Mouse (Mus musculus) embryonic facial prominence, embryonic 13.5 days (tissue): ENCODE data around the gene Evi2a. TPM values are rescaled to one million over a fixed set of nuclear protein-coding genes. Genes with fewer than 3 reads are reported as not detected.

Experiments used
- ATAC-seq: fragments of 200-750 bp; cut with Nextera tagmentation; 2 replicates; pipeline ENCODE4 v1.8.0; 2017; ENCODE audit warnings: low read depth; ENCODE audit not compliant: insufficient number of reproducible peaks, insufficient read depth, low FRiP score, low TSS enrichment
- H3K27ac ChIP-seq: fragments of 300-500 bp; sonication (generic); 2 replicates; pipeline ENCODE4 v1.5.1; 2015; ENCODE audit warnings: moderate library complexity, mild to moderate bottlenecking, inconsistent platforms
- H3K27me3 ChIP-seq: fragments of 300-500 bp; sonication (generic); 2 replicates; pipeline ENCODE4 v1.6.1; 2015; ENCODE audit warnings: mild to moderate bottlenecking, inconsistent platforms
- H3K36me3 ChIP-seq: fragments of 300-500 bp; sonication (generic); 2 replicates; pipeline ENCODE4 v1.6.1; 2015; ENCODE audit warnings: mild to moderate bottlenecking, inconsistent platforms
- H3K4me1 ChIP-seq: fragments of 300-500 bp; sonication (generic); 2 replicates; pipeline ENCODE4 v1.6.1; 2015; ENCODE audit warnings: inconsistent platforms
- H3K4me2 ChIP-seq: fragments of 300-500 bp; sonication (generic); 2 replicates; pipeline ENCODE4 v1.6.1; 2015; ENCODE audit warnings: moderate library complexity, mild to moderate bottlenecking, inconsistent platforms
- H3K4me3 ChIP-seq: fragments of 300-500 bp; sonication (generic); 2 replicates; pipeline ENCODE4 v1.5.1; 2015; ENCODE audit warnings: mild to moderate bottlenecking, inconsistent platforms
- H3K9ac ChIP-seq: fragments of 300-500 bp; sonication (generic); 2 replicates; pipeline ENCODE4 v1.6.1; 2015; ENCODE audit warnings: mild to moderate bottlenecking, inconsistent platforms
- H3K9me3 ChIP-seq: fragments of 300-500 bp; sonication (generic); 2 replicates; pipeline ENCODE4 v1.6.1; 2016; ENCODE audit warnings: inconsistent platforms
- WGBS: fragments of 180-500 bp; shearing (Covaris S2); methylation state at CpG from one replicate; pipeline ENCODE4 v1.1.7; 2015; ENCODE audit warnings: mixed read lengths; 5-methylcytosine and 5-hydroxymethylcytosine counted together
- polyA plus RNA-seq: library from polyadenylated mRNA; unstranded; fragments of >200 nt; fragmentation: Nextera tagmentation; extraction: Ambion mirVana; gene quantifications from 2 replicates; pipeline ENCODE4 v1.2.1, GENCODE M21; 2015

Gene Evi2a
- polyA plus RNA-seq, 1 experiment from 2014 or later, result 3.2 TPM

- H3K27me3 ChIP-seq, result no peaks in the 10 kb centered on the region
- 64% methylated on average over 10 of the region's 10 CpGs for WGBS
- no peak within 1 kb of the TSS for H3K4me2 ChIP-seq
- no peak within 1 kb of the TSS for H3K4me3 ChIP-seq
- H3K36me3 ChIP-seq, result peaks cover 23% of the 10 kb centered on the region
- H3K9ac ChIP-seq, result no peak within 1 kb of the TSS
- no peak for ATAC-seq
- 0 out of 2 replicates have a peak, but pooled peaks cover 3% of the 10 kb centered on the region for H3K4me1 ChIP-seq
- H3K9me3 ChIP-seq, result no peaks in the 10 kb centered on the region
- H3K27ac ChIP-seq, result no peak within 1 kb of the TSS
These were observed 6.7 kb downstream of the Evi2a start, which contains the start of gene Evi2b for GRCm38 (mm10) chr11:79523560-79524309. Gene Evi2b, minus strand, starts transcription at chr11:79523762.

- H3K9me3 ChIP-seq, result no peaks in the 10 kb centered on the region
- H3K4me1 ChIP-seq, result 0 out of 2 replicates have a peak, but pooled peaks cover 4% of the 10 kb centered on the region
- no peak overlapping the region for H3K4me2 ChIP-seq
- no peak for ATAC-seq
- H3K27ac ChIP-seq, result no peak overlapping the region
- WGBS, result 85% methylated on average over 1 of the region's 1 CpGs
- peaks cover 16% of the 10 kb centered on the region for H3K36me3 ChIP-seq
- H3K9ac ChIP-seq, result no peak overlapping the region
- no peak overlapping the region for H3K4me3 ChIP-seq
- no peaks in the 10 kb centered on the region for H3K27me3 ChIP-seq
These were observed 7.5 kb downstream of the Evi2a start for GRCm38 (mm10) chr11:79522944-79523343.

- no peaks in the 10 kb centered on the region for H3K9me3 ChIP-seq
- H3K36me3 ChIP-seq, result 0 out of 2 replicates have a peak, but pooled peaks cover 12% of the 10 kb centered on the region
- no peak for ATAC-seq
- H3K27ac ChIP-seq, result no peak overlapping the region
- H3K4me1 ChIP-seq, result 0 out of 2 replicates have a peak, but pooled peaks cover 4% of the 10 kb centered on the region
- no peaks in the 10 kb centered on the region for H3K27me3 ChIP-seq
- no peak overlapping the region for H3K9ac ChIP-seq
- no peak overlapping the region for H3K4me2 ChIP-seq
- no peak overlapping the region for H3K4me3 ChIP-seq
These were observed 8.5 kb downstream of the Evi2a start for GRCm38 (mm10) chr11:79521930-79522329.

GRCm38 (mm10) chr11:79520772-79521171 is 9.6 kb downstream of the Evi2a start:
- Histone ChIP-seq H3K36me3 (0 out of 2 replicates have a peak, but pooled peaks cover 8% of the 10 kb centered on the region), H3K4me2 (no peak overlapping the region), H3K27me3 (no peaks in the 10 kb centered on the region), H3K27ac (no peak overlapping the region), H3K9ac (no peak overlapping the region), H3K4me3 (no peak overlapping the region), H3K4me1 (0 out of 2 replicates have a peak, but pooled peaks cover 4% of the 10 kb centered on the region), H3K9me3 (no peaks in the 10 kb centered on the region)
- no peak for ATAC-seq

GRCm38 (mm10) chr11:79519878-79520291 is 10.5 kb downstream of the Evi2a start:
- Histone ChIP-seq H3K9me3 (no peaks in the 10 kb centered on the region), H3K27me3 (no peaks in the 10 kb centered on the region), H3K9ac (no peak overlapping the region), H3K27ac (no peak overlapping the region), H3K4me3 (no peak overlapping the region), H3K4me1 (peaks cover 4% of the 10 kb centered on the region; the same call in 1 of the 2 replicates), H3K36me3 (0 out of 2 replicates have a peak, but pooled peaks cover 8% of the 10 kb centered on the region), H3K4me2 (no peak overlapping the region)
- no peak for ATAC-seq
- 51% methylated on average over 1 of the region's 1 CpGs for WGBS

- H3K4me2 ChIP-seq, result no peak overlapping the region
- no peak for ATAC-seq
- no peaks in the 10 kb centered on the region for H3K9me3 ChIP-seq
- H3K36me3 ChIP-seq, result 0 out of 2 replicates have a peak, but pooled peaks cover 3% of the 10 kb centered on the region
- H3K4me3 ChIP-seq, result no peak overlapping the region
- 73% methylated on average over 6 of the region's 6 CpGs for WGBS
- H3K9ac ChIP-seq, result no peak overlapping the region
- peaks cover 4% of the 10 kb centered on the region; the same call in 1 of the 2 replicates for H3K4me1 ChIP-seq
- H3K27ac ChIP-seq, result no peak overlapping the region
- H3K27me3 ChIP-seq, result no peaks in the 10 kb centered on the region
These were observed 11.1 kb downstream of the Evi2a start for GRCm38 (mm10) chr11:79519299-79519698.

GRCm38 (mm10) chr11:79515798-79516197 is 14.6 kb downstream of the Evi2a start:
- Histone ChIP-seq H3K27me3 (no peaks in the 10 kb centered on the region), H3K9ac (no peak overlapping the region), H3K36me3 (no peaks in the 10 kb centered on the region), H3K9me3 (no peaks in the 10 kb centered on the region), H3K4me2 (no peak overlapping the region), H3K4me1 (peaks cover 4% of the 10 kb centered on the region; the same call in 1 of the 2 replicates), H3K27ac (no peak overlapping the region), H3K4me3 (no peak overlapping the region)
- no peak for ATAC-seq
- 97% methylated on average over 2 of the region's 2 CpGs for WGBS

GRCm38 (mm10) chr11:79515331-79515730 is 15.1 kb downstream of the Evi2a start:
- Histone ChIP-seq H3K27me3 (no peaks in the 10 kb centered on the region), H3K36me3 (no peaks in the 10 kb centered on the region)
- WGBS, result 76% methylated on average over 6 of the region's 6 CpGs

GRCm38 (mm10) chr11:79511970-79512369 is 18.4 kb downstream of the Evi2a start:
- Histone ChIP-seq H3K4me3 (no peak overlapping the region), H3K4me1 (no peaks in the 10 kb centered on the region; the same call in 1 of the 2 replicates), H3K9ac (no peak overlapping the region), H3K9me3 (no peaks in the 10 kb centered on the region), H3K36me3 (no peaks in the 10 kb centered on the region), H3K27me3 (no peaks in the 10 kb centered on the region), H3K4me2 (no peak overlapping the region), H3K27ac (no peak overlapping the region)
- WGBS, result 89% methylated on average over 3 of the region's 3 CpGs
- no peak for ATAC-seq

More at GRCm38 (mm10) chr11:79515331-79515730, 15.1 kb downstream of the Evi2a start:
- no peak for ATAC-seq
- Histone ChIP-seq H3K9me3 (no peaks in the 10 kb centered on the region), H3K9ac (no peak overlapping the region), H3K4me3 (no peak overlapping the region), H3K4me1 (peaks cover 4% of the 10 kb centered on the region; the same call in 1 of the 2 replicates), H3K4me2 (no peak overlapping the region), H3K27ac (no peak overlapping the region)

GRCm38 (mm10) chr11:79504506-79504905 is 25.9 kb downstream of the Evi2a start:
- Histone ChIP-seq H3K4me3 (no peak overlapping the region), H3K4me1 (no peaks in the 10 kb centered on the region), H3K9ac (no peak overlapping the region), H3K27me3 (no peaks in the 10 kb centered on the region), H3K36me3 (no peaks in the 10 kb centered on the region; the same call in 1 of the 2 replicates), H3K27ac (no peak overlapping the region), H3K9me3 (no peaks in the 10 kb centered on the region), H3K4me2 (no peak overlapping the region)
- ATAC-seq, result no peak
- WGBS, result 84% methylated on average over 7 of the region's 7 CpGs

GRCm38 (mm10) chr11:79503845-79504244 is 26.6 kb downstream of the Evi2a start, which contains the start of gene Omg:
Gene Omg, minus strand, starts transcription at chr11:79504084.
- H3K9ac ChIP-seq, result no peak within 1 kb of the TSS
- no peak within 1 kb of the TSS for H3K4me2 ChIP-seq
- no peaks in the 10 kb centered on the region; the same call in 1 of the 2 replicates for H3K36me3 ChIP-seq
- H3K27me3 ChIP-seq, result no peaks in the 10 kb centered on the region
- WGBS, result 55% methylated on average over 8 of the region's 8 CpGs
- H3K9me3 ChIP-seq, result no peaks in the 10 kb centered on the region
- no peak within 1 kb of the TSS for H3K27ac ChIP-seq
- no peak for ATAC-seq
- no peak within 1 kb of the TSS for H3K4me3 ChIP-seq
- no peaks in the 10 kb centered on the region for H3K4me1 ChIP-seq

GRCm38 (mm10) chr11:79502917-79503316 is 27.5 kb downstream of the Evi2a start:
- no peak overlapping the region for H3K4me2 ChIP-seq
- no peak overlapping the region for H3K9ac ChIP-seq
- no peak for ATAC-seq
- WGBS, result 54% methylated on average over 2 of the region's 2 CpGs
- H3K36me3 ChIP-seq, result no peaks in the 10 kb centered on the region; the same call in 1 of the 2 replicates
- no peak overlapping the region for H3K4me3 ChIP-seq
- no peaks in the 10 kb centered on the region for H3K4me1 ChIP-seq
- no peaks in the 10 kb centered on the region for H3K9me3 ChIP-seq
- H3K27ac ChIP-seq, result no peak overlapping the region
- H3K27me3 ChIP-seq, result no peaks in the 10 kb centered on the region
